Mouse (Mus musculus) liver, adult 2 months (tissue): ENCODE measurements at regions not wholly inside any gene's neighbourhood (a gene's known extent, or its start where the extent isn't known, plus 50 kb on each side); places are given as distances from the start of the nearest gene placed in this dataset.

Experiments
- CTCF ChIP-seq: fragments of 200-500 bp; IDR thresholded peaks from 2 replicates; pipeline ENCODE4 v1.5.1; 2011; ENCODE audit warnings: low read depth, low read length, control low read depth
- POLR2A ChIP-seq: fragments of 200-500 bp; IDR thresholded peaks from 2 replicates; pipeline ENCODE4 v1.6.1; 2011; ENCODE audit warnings: low read length, control low read depth; ENCODE audit not compliant: insufficient read depth; ENCODE audit errors: extremely low read depth

DNA sequence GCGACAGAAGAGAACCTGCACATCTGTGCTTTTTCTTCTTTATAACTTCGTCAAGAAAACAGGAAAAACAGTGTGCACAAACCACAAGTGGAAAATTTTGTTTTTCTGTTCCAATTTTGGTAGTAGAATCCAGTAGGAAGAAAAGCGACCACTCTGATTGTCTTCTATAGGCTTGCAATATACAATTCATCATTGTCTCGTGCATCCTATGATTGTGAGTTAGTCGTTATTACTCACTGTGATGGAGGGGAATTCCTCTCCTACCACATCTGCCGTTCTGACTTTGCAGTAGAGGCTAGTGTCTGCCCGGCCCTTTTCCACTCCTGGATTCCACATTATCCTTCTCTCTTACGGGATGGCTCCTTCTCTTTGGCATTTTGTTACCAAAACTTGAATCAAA lies 78.2 kb upstream of the Prep start:
- TF ChIP-seq CTCF (no peak), POLR2A (no peak)
